Mouse (Mus musculus) cerebellum, adult 2 months (tissue): ENCODE measurements around the gene Phactr4.

Experiments used
- CTCF ChIP-seq: fragments of 200-500 bp; IDR thresholded peaks from 2 replicates; pipeline ENCODE4 v1.5.1; 2011; ENCODE audit warnings: low read depth, mild to moderate bottlenecking, control low read depth, low read length, moderate library complexity, borderline replicate concordance; ENCODE audit not compliant: insufficient read depth
- POLR2A ChIP-seq: fragments of 200-500 bp; IDR thresholded peaks from 2 replicates; pipeline ENCODE4 v1.6.1; 2011; ENCODE audit warnings: low read length, control low read depth, borderline replicate concordance; ENCODE audit not compliant: insufficient read depth

- TF ChIP-seq CTCF (no peak), POLR2A (no peak)
Measured at GRCm38 (mm10) chr4:132351401-132351800, 70.9 kb downstream of the Phactr4 start.
